Mouse (Mus musculus) heart, postnatal 4 days (tissue): ENCODE measurements around the gene Pnmal2. TPM values are rescaled to one million over a fixed set of nuclear protein-coding genes. Genes with fewer than 3 reads are reported as not detected.
"Not testable (repeated sequence)": the region's sequence is repeated elsewhere in the genome, so short reads cannot be mapped to it uniquely, and the experiment has no call there.

Experiments
- DNase-seq: peaks from one replicate; pipeline ENCODE4 v3.0.0; 2021
- total RNA-seq, 2 experiments: library from RNA; stranded (reverse); gene quantifications; 2 replicates each; pipeline ENCODE4 v1.2.3; 2021

The Pnmal2 gene
- total RNA-seq, 2 experiments from 2014 or later: 6.3 to 7.3 TPM

DNA sequence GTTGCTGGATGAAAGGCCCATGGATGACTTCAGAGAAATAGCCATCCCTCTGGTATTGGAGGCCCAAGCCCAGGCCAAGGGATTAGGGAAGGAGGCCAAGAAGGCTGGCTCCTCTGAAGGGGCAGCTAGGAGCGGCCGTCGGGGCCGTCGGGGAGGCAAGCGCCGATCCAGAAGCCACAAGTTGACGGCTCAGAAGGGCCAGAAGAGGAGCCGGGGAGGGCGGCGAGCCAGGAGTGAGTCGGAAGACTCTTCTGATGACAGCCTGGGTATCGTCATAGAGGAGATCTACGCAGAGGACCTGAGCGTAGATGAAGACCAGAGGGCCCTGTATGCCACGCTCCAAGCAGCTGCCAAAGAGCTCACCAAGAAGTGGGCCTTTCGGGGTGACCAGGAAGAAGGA, 937 bp downstream of the Pnmal2 start:
- peak; percentile 24 for DNase-seq

DNA sequence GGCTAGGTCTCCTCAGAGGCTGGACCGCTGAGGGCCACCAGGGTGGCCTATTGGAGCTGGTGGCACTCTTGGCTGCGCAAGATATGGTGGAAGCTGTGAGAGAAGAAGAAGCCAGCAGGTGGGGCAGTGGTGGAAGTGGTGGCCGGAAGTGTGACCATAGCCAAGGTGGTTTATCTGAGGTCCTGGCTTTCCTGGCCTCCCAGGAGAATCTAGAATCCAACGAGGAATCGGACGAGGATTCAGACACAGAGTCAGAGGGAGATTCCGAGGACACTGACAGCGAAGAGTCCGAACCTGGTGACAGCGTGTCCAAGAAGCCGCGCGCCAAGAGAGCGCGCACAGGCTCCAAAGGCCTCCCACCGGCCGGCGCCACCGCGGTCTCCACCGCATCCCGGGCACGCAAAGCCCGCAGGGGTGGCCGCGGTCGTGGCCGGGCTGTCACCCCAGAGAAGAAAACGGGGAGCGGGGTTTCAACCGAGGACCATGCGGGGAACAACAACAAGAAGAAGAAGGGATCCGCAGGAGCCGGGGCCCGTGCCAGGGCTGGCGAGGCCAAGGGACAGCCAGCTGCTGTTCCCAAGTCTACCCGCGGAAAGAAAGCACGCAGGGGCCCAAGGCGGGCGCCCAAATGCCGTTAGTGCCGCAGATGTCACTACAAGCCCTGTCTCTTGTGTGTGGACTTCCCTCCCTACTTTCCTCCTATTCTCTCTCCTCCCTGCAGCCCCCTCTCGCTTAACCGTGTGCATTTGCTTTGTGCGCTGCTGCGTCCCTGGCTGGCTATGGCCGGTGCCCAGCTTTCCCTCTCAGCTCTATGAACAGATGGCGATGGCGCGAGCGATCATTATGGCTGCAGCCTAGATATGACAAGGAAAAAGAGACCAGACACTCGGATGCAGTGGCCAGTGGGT, 2.2 kb downstream of the Pnmal2 start:
- DNase-seq: peak; percentile 40

DNA sequence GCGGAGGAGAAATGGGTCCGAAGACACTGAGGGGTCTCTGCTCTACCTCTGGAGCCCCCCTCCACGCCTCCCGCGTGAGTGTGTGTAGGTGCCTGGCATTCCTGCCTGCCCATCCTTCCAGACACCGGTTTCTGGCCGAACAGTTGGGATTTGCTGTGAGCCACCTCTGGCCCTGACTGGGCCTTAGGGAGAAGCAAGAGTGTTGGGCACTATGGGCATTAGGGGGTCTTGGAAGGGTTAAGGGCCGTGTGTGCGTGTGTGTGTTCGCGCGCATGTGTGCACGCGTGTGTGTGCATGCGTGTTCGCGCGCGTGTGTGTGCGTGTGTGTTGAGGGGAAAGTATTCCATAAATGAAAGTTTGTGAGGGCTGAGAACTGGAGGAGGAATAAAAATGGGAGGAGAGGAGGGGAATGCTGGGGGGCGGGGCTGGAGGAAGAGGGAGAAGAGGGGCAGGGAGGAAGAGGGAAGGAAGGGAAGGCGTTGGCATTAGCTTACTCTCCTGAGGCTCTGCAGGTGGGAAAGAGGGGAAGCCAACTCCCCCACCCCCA, 2.9 kb downstream of the Pnmal2 start:
- peak; percentile 38 for DNase-seq

DNA sequence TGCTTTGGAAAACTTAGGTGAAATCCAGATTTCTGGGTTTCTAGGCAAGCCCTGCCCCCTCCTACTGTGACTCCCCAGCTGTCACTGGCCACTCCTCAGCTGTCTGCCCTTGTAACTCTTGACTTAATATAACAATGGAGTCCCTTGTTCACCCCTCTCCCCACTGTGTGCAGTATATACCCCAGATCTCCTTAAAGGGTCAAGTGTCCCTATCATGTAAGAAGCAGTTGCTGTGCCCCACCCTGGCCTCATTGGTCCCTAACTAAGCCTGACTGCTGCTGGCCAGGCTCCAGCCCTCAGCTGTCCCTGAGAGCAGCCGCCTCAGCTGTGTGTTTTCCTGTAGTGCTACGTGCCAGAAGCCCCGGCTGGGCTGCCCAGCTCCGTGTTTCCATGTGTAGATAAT, 3.5 kb downstream of the Pnmal2 start:
- peak; percentile 74 for DNase-seq

DNA sequence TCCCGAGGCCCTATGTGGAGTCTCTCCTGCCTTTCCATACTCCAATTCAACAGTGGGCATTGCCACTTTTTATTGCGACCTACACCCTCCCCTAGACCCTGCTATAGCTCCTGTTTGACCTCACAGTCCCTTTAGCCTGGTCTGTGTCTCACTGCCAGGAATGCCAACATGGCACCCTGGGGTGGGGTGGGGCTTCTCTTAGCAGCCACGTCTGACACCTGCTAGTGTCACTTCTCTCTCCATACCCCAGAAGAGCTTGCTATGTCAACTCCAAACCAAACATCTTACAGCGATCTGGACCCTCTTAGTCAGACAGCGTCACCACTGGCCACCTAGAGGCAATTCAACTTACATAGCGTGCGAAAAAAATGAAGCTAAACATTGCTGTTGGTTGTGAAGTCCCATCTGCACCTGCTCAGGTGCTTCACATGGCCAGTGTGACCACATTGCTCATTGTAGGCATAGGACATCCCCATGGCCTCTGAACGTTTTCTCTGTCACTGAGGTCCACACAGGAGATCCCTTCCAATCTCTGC, 4.5 kb downstream of the Pnmal2 start:
- no peak for DNase-seq

DNA sequence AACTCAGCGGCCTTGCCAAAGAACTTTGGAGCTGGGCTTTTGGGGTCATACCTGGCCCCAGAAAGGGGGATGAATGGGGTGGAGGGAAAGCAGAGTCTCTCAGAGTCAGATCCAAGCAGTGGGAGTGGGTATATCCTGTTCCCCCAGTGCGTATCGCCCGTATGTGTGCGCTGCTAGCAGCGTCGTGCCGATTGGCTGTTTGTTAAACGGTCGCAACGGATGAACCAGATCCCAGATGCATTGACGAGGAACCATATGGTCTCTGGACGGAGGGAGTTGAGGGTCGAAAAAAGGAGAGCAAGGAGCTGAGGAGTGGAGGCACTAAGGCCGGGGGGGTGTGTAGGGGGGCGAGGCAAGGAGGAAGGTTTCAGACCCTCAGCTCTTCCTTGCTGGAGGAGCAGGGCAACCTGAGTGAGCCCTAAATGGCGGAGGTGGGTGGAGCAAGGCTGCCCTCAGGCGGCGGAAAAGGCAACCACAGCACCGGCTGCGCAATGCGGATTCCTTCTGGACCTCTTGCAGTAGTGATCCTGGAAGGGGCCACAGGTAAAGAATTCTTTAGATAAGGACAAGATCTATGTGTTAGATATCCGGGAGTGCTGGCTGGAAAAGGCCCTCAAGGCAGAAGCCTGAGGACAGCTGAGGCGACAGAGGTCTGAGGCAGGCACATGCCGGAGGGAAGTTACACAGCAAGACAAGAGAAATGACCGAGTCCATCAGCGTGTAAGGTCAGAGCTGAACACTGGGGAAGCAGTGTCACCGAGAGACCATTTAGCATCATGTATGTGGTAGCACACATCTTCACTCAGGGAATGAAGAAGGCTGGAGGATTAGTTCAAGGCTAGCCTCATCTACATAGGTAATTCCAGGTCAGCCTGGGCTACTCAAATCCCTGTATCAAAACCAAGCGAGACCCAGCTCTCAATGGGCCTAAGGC, 5.7 kb downstream of the Pnmal2 start:
- peak; percentile 86 for DNase-seq

DNA sequence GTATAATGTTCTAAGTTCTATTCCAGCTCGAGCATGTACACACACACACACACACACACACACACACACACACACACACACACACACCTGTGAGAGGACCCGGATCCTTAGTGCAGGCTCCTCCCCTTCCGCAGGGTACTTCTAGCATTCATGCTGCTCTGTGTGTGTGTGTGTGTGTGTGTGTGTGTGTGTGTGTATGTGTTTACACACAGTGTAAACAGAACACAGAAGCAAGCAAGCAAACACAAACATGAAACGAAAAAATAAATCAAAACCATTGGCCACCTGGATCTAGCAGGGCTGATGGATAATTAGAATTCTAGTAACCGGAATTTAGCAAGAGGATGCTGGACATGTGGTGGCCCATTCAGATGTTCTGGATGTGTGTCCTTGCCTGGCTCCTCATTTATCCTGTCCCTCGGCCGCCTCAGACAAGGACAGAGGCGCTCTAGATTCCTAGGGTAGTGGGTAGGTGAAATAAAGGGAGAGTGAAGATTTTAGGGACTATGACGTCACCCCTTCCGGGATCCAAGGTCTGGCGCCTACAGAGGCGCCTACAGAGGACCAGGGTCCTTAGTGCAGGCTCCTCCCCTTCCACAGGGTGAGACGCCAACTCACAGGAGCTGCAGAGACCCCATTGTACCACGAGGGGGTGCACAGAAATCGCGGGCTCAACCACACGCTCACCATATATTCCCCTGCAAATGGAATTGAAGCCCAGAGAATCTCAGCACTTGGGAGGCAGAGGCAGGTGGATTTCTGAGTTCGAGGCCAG, 6.6 kb downstream of the Pnmal2 start:
- peak; percentile 91 for DNase-seq

DNA sequence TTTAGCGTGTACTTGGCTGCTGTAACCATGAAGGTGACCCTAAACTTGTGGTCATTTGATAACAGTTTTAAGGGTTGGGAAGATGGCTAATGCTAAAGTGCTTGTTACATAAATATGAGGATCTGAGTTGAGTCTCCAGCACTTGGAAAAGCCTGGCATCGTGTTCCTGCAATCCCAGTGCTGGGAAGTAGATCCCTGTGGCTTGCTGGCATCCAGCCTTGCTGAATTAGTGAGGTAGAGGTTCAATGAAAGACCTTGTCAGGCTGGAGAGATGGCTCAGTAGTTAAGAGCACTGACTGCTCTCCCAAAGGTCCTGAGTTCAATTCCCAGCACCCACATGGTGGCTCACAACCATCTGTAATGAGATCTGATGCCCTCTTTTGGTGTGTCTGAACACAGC, 9.3 kb downstream of the Pnmal2 start:
- DNase-seq: not testable (repeated sequence)

DNA sequence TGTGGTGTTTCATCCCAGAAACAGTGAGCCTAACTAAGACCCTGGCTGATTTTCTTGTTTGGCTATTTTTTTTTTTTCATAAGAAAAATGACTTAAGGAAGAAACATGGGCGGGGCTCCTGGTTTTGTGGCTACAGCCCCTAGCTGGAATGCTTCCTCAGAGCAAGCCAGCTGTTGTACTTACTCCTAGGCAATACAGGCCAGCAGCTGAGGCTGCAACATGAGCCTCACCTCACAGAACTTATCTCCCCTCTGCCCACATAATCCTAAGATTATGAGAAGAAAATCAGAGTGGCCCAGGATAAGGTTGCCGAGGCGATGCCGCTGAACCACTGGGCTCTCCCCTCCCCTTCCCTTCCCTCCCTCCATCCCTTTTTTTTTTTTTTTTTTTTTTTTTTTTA, 11.2 kb downstream of the Pnmal2 start:
- no peak for DNase-seq

DNA sequence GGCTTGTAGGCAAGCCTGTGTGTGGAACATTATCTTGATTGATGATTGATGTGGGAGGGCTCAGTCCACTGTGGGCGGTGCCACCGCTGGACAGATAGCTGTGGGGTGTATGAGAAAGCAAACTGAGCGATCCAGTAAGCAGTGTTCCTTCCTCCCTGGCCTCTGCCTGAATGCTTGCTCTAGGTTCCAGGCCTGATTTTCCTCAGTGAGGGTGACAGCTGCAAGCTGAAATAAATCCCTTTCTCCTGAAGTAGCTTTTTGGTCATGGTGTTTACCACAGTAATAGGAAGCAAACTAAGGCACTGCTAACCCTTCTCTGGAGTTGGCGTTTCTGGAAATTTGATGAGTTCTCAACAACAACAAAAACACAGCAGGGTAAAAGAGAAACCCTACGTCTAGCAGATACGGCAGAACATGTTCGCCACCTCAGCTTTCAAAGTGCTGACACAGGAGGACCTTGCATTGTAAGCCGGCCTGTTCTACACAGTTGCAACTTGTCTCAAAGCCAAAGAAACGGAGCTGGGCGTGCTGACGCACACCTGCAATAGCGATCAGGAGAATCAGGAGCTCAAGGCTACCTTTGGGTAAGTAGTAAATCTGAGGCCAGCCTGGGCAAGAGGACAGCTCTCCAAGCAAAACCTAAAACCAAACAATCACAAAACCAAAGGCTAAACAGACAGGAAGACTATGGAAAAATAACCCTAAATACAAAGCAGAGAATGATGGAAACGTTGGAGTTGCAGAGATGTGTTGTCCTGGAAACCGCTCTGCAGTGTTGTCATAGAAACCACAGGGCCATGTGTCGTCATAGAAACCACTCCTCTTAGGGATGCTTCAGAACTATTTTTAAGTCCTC, 12.2 kb downstream of the Pnmal2 start:
- DNase-seq: no peak

DNA sequence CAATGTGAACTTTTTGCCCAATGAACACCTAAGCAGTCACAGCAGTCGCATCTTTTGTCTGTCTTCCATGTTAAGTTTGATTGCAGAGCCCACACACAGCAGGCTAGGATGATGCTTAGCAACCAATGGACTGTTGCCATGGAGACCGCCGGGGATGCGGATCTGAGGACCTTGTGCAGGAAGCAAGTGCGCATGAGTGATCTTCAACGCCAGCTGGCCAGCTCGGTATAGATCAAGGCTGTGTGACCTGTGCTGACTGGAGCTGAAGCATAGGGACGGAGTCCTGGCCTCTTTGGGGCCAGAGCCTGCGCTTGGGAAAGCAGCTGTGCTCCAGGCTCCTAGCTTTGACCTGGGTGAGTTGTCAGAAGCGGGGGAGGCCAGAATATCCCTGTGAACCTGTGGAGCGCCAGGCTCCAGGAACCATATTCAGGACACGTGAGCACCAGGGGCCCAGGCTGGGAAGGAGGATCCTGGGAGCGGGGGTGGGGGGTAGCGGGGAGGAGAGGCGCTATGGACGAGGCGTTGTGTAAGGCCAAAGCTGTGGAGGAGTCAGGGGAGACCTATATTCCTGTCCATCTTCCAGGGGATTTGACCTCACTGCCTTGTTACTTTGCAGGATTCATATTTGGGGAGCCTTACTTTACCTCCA, 15.2 kb downstream of the Pnmal2 start, which contains the start of gene Pnmal1:
TSS of gene Pnmal1 (plus strand) at position 141 of the 649 bp plus-strand sequence.
- peak; percentile 41 for DNase-seq

DNA sequence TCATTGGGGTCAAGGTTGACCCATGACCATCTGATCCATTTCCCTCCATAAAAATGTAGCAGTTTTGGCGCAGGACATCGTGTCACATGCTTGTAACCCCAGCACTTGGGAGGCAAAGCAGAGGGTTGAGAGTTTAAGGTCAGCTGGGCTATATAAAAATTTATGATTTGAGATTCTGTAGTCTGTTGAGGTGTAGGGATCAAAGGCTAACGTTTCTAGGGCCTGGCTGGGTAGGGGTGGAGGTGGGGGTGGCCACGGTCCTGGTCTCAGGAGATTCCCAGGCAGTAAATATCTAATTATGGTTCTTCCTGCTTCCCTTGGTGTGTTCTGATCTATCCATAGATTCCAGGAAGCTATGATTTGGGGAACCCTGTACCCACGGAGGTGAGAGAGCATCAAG, 17.2 kb downstream of the Pnmal2 start:
- no peak for DNase-seq

DNA sequence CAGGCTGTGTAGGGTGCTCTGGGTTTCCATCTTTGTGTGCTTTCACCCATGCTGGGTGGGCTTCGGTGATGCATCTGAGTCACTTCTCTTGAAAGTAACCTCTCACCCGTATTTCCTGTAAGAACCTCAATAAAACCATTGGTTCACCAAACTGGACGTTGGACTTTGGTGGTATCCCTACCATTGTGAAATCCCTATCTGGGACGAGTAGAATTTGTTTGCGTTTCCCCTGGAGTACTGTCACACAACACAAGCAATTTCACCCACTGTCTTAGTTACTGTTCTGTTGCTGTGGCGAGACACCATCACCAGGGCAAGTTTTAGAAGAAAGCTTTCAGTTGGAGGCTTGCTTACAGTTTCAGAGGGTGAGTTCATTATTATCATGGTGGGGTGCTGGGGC, 23.9 kb downstream of the Pnmal2 start:
- no peak for DNase-seq

DNA sequence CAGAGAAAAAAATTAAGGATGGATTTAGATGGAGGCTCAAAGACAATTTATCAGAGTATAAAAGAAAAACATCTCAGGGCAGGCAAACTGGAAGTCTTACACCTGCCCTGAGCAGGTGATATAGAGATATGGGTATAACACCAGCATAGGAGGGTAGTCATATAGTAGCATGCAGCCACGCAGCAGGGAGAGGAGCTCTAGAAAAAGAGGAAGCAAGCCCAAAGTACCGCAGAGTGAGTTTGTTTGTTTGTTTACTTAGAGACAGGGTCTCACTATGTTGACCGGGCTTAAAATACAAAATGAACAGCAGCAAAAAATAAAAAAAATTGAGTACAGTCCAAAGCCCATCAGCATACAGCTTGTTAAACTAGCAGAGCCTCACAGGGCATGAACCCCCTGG, 26.7 kb downstream of the Pnmal2 start:
- no peak for DNase-seq

DNA sequence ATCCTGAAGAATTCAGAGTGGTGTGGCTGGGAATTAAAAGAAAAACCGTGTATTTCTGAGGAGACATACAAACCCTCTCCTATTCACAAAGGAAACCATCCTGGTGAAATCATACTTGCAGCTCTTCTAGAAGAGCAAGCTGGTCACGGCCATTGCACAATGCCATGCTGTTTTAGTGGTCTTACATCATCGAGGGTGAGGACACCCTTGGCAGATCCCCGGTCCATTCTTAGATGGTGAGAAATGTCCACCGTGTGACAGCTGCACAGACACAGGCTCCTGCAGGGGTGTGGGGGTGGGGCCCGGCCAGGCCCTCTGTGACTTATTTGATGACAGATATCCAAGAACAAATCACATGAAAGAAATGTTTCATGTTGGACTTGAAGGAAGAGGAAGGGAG, 29.5 kb downstream of the Pnmal2 start:
- peak; percentile 59 for DNase-seq

DNA sequence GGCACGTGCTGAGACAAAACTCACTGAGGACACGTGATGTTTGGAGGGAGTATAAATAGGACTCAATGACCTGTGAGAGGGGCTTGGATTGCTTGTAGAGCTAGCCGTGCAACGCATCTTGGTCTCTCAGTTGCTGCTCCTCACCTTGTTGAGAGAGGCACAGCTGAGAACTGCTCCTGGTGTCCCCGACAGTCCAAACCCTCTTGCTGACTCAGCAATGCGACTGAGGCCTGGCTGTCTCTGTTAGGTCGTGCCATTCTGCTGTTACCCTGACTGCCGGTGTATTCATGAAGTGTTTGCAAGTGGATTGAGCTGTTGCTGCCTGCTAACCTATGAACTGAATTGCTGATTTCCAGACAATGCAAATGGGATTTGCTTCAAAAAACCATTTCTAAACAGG, 31.8 kb downstream of the Pnmal2 start:
- DNase-seq: no peak

DNA sequence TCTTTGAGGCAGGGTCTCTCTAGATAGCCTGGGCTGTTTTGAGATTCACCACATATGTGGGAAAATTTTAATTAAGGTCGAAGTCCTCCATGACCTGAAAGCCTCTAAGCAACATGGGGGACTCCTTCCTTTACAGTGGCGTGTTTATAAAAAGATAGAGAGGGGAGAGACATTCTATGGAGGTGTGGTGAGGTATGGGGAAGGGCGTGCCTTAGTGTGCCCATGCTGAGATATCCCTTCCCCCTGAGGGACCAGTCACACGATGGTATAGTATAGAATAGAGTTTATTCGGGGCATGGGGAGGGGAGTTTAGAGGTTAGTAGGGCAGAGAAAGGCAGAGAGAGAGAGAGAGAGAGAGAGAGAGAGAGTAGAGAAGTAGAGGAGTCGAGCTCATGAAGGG, 33.7 kb downstream of the Pnmal2 start:
- DNase-seq: no peak

DNA sequence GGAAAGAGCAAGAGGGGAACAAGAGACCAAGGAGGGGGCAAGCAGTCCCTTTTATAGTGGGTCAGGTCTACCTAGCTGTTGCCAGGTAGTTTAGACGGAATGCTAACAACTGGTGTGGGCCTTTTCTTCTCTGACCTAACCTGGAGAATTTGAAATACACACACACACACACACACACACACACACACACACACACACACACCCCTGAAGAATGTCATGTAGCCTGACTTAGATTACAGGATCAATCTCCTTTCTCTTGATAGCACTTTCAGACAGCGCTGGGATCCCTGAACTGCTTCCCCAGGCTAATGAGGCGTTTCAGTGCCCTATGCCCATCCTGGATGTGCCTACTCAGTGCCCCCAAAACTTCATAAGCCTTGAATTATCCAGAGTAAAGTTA, 34.1 kb downstream of the Pnmal2 start:
- DNase-seq: no peak

DNA sequence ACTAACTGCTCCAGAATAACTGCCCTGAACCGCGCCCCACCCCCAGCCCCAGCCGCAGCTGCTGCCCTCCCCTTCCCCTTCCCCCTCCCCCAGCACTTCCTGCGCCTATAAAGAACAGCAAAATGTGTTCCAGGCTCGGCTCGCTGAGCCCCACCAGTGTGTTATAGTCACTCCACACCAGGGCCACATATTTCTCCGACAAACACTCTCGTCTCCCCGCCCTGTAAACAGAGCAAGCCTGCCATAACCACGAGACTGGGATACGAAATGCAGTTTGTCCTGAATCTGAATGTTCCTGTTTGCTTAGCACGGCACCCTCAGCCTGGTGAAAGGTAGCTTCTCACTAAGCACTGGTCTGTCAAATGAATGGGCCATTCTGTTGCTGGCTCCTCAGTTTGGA, 35.9 kb downstream of the Pnmal2 start:
- peak; percentile 54 for DNase-seq

DNA sequence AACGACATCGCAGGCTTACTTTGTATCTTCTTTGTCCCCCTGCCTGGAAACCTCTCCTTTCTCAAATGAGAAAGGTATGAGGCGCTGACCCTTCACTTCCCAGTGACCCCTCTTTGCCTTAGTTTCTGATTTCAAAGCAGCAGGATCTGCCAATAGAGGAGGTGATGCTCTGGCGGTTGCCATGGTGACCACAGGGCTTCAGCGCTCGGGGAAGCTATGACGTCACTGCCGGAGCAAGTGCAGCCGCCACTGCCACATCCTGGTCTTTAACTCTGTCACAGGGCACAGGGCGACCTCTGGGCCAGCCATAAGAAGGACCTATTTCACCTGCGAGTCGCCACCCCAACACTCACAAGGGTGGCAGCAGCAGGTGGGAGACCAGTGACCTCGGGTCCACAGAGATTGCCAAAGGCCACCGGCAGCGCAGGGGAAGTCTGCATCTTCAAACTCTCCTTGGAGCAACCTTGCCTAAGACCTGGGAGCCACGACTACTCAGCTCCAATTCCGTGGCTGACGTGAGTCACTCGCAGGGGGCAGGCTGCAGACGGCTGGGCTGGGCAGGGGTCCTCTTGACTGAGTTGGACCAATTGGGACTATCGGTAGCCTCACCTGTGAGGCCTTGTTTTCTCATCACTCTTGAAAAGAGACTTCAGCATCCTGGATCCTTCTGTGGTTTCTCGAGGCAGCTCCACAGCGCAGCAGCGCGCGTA, 38.5 kb downstream of the Pnmal2 start, which contains the start of gene Gm42372:
TSS of gene Gm42372 (plus strand) at position 228 of the 710 bp plus-strand sequence.
- peak; percentile 58 for DNase-seq
